Mouse (Mus musculus): ENCODE measurements around the gene Srp68.

DNA sequence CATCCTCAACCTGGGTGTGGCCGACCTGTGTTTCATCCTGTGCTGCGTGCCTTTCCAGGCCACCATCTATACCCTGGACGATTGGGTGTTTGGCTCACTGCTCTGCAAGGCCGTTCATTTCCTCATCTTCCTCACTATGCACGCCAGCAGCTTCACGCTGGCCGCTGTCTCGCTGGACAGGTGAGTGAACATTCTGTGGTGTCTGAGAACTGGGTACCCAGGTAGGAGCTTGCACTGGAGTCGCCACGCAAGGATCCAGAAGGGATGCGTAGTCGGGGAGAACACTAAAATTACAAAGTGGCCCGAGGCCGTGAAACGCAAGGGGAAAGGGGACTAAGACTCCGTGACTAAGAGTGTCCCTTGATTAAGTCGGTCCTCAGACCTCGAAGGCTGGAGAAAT is 7.7 kb upstream of the Srp68 start:
- TF ChIP-seq EP300 (optimal IDR thresholded peaks at IDR 0.05) (no peak), CTCF (IDR thresholded peaks at IDR 0.05; ENCODE audit: low read depth) (no peak)

Measured in stomach, postnatal 0 days (tissue).